Mouse (Mus musculus) bone marrow, adult 2 months (tissue): ENCODE measurements around the gene Tmco1.

Experiments used
- CTCF ChIP-seq: fragments of 200-500 bp; IDR thresholded peaks from 2 replicates; pipeline ENCODE4 v1.5.1; 2011; ENCODE audit warnings: low read length, control low read depth; ENCODE audit not compliant: control insufficient read depth, insufficient read depth
- POLR2A ChIP-seq: fragments of 200-500 bp; IDR thresholded peaks from 2 replicates; pipeline ENCODE4 v1.6.1; 2011; ENCODE audit warnings: low read depth, mild to moderate bottlenecking, control low read depth, low read length, borderline replicate concordance; ENCODE audit not compliant: control insufficient read depth

DNA sequence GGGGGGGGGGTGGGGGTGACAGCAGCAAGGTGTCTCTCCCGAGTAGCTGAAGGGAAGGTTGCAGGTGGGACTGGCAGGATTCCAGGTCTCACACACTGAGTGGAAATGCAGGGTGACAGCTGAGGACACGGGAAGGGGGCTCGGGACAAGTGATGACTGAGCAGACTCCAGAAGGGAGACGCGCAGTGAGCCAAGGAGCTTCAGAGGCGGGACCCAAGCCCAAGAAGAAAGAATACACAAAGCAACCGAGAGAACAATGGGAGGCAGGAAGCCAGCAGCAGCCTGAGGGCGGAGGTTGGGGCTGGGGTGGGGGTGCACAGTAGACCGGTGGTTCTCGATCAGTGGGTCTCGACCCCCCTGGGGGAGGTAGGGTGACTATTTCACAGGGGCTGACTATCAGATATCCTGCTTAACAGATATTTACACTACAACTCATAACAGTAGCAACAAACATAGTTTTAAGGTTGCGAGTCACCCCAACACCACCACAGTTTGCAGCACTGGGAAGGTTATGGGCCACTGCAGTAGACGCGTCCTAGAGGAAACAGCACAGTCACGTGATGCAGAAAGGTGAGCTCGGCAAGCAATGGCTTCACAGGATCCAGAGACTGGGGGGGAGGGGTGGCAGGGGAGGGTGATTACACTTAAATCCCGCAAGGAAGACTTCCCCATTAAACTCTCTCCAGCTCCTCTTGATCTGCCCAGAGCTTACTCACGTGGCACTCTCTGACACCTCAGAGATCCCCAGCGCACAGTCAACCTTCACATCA, 37.7 kb upstream of the Tmco1 start:
- TF ChIP-seq POLR2A (no peak), CTCF (no peak)
